Mouse (Mus musculus) embryonic facial prominence, embryonic 14.5 days (tissue): Measurements from ENCODE around the gene Srgap2. TPM values are rescaled to one million over a fixed set of nuclear protein-coding genes. Genes with fewer than 3 reads are reported as not detected.
"Not testable (repeated sequence)": the region's sequence is repeated elsewhere in the genome, so short reads cannot be mapped to it uniquely, and the experiment has no call there.

Experiments
- ATAC-seq: fragments of 200-750 bp; cut with Nextera tagmentation; 2 replicates; pipeline ENCODE4 v1.8.0; 2017; ENCODE audit warnings: low read depth, moderate number of reproducible peaks, moderate TSS enrichment
- DNase-seq: peaks from one replicate; pipeline ENCODE4 v3.0.0-alpha.2; 2015; ENCODE audit warnings: low spot score
- H3K27ac ChIP-seq: fragments of 300-500 bp; sonication (generic); replicated peaks from 2 replicates; pipeline ENCODE4 v1.5.1; 2014; ENCODE audit warnings: low read depth, mild to moderate bottlenecking, low read length, moderate library complexity
- H3K27me3 ChIP-seq: fragments of 300-500 bp; sonication (generic); replicated peaks from 2 replicates; pipeline ENCODE4 v1.6.1; 2014; ENCODE audit warnings: low read length; ENCODE audit not compliant: control insufficient read depth, insufficient read depth
- H3K36me3 ChIP-seq: fragments of 300-500 bp; sonication (generic); 2 replicates; pipeline ENCODE4 v1.6.1; 2014; ENCODE audit warnings: low read length, mixed read lengths; ENCODE audit not compliant: control insufficient read depth, insufficient read depth
- H3K4me1 ChIP-seq: fragments of 300-500 bp; sonication (generic); 2 replicates; pipeline ENCODE4 v1.6.1; 2014; ENCODE audit warnings: antibody characterized with exemption, low read length; ENCODE audit not compliant: control insufficient read depth, insufficient read depth
- H3K4me2 ChIP-seq: fragments of 300-500 bp; sonication (generic); 2 replicates; pipeline ENCODE4 v1.6.1; 2014; ENCODE audit warnings: low read depth, mild to moderate bottlenecking, low read length, moderate library complexity, mixed read lengths
- H3K4me3 ChIP-seq: fragments of 300-500 bp; sonication (generic); 2 replicates; pipeline ENCODE4 v1.5.1; 2014; ENCODE audit warnings: low read depth, mild to moderate bottlenecking, low read length
- H3K9ac ChIP-seq: fragments of 300-500 bp; sonication (generic); 2 replicates; pipeline ENCODE4 v1.6.1; 2014; ENCODE audit warnings: low read depth, mild to moderate bottlenecking, low read length, moderate library complexity, mixed read lengths
- H3K9me3 ChIP-seq: fragments of 300-500 bp; sonication (generic); 2 replicates; pipeline ENCODE4 v1.6.1; 2016; ENCODE audit warnings: low read length; ENCODE audit not compliant: control insufficient read depth
- WGBS: fragments of 180-500 bp; shearing (Covaris S2); extraction: QIAGEN DNeasy Blood & Tissue Kit; methylation state at CpG from one replicate; pipeline ENCODE4 v1.1.7; 2014; 5-methylcytosine and 5-hydroxymethylcytosine counted together
- polyA plus RNA-seq: library from polyadenylated mRNA; unstranded; fragments of >200 nt; fragmentation: Nextera tagmentation; extraction: Ambion mirVana; gene quantifications from 2 replicates; pipeline ENCODE4 v1.2.1, GENCODE M21; 2014

The Srgap2 gene
- polyA plus RNA-seq, 1 experiment from 2014 or later, result 21.3 TPM

DNA sequence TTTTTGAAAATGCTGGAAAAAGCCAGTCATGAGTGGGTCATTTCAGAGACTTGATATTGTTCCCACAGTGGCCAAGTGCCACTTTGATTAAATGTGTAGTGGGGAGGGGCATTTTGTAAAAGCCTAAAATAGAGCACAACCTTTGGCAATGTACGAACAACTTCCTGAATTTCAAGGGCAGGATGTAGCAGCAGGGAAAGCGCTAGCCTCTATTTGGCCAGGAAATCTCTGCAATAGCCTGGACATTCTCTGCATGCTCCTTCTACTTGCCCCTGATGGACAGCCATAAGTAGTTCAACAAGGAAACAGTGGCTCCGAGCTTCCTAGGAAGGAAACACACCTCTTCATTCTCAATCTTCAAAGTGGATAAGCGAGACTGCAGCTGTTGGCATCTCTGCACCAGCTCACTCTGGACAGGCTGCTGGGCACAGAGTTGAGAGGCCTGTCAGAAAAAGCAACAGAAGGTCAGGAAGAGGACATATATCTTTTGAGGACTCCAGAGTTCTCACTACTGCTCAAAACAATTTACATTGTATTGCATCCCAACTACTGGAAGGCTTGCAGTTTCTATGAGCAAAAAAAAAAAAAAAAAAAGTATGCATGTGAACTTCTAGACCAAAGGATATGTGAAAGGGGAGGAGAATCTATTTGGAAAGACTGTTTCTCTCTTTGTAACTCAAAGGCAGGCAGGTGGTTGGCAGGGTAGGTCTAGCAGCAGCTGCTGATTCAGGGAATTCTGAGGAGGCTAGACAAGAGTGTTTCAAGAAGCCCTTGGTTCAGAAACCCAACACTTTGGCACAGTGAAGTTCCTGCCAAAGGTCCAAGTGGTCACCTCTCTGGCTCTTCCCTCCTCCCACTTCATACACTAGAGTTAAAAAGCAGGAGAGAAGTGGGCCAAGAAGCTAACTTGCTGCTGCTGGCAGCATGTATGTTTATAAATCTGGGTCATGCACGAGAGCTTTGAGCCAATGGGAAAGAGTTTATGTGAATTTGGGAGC, 181.4 kb downstream of the Srgap2 start:
- Histone ChIP-seq H3K9me3 (no peaks in the 10 kb centered on the region), H3K4me1 (no peaks in the 10 kb centered on the region), H3K27ac (no peak overlapping the region), H3K27me3 (no peaks in the 10 kb centered on the region), H3K4me2 (no peak overlapping the region), H3K9ac (no peak overlapping the region), H3K36me3 (peaks cover 56% of the 10 kb centered on the region), H3K4me3 (no peak overlapping the region)
- WGBS, result 74% methylated on average over 5 of the region's 5 CpGs
- ATAC-seq, result no peak
- no peak for DNase-seq

DNA sequence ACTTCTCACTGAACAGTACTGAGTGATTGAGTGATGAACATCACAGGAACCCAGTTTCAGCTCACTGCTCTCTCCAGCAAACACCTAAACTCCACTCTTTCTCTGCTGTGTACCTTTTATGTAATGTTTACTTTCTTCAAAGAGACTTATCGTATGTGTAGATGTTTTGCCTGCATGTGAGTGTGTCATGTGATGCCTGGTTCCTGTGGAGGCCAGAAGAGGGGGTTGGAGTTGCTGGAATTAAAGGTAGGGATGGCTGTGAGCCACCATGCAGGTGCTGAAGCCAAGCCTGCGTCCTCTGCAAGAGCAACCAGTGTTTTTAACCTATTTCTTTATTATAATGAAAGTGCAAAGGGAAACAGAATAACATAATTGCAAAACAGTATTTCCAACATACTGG, 182.5 kb downstream of the Srgap2 start:
- Histone ChIP-seq H3K4me1 (no peaks in the 10 kb centered on the region), H3K4me2 (no peak overlapping the region), H3K9ac (no peak overlapping the region), H3K9me3 (no peaks in the 10 kb centered on the region), H3K27me3 (no peaks in the 10 kb centered on the region), H3K36me3 (peaks cover 49% of the 10 kb centered on the region), H3K4me3 (no peak overlapping the region), H3K27ac (no peak overlapping the region)
- ATAC-seq (no peak), DNase-seq (no peak)
- WGBS, result 76% methylated on average over 2 of the region's 2 CpGs

DNA sequence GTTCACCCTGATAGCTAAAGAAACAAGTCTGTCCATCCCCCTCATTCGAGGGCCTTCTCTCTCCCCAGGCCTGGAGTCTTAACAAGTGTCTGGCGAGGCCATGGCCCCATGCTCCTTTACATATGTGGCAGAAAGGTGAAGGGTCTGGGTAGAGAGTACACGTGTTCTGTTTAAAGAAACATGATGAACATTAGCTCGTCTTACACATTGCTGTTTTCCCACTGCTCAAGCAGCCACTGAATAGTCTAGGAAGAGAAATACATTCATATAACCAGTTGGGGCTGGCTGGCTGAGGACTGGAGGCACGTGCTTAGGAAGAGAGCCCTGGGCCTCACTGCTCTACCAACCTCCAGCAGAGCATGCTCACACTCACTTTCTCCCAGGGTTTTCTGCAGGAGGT, 191.1 kb downstream of the Srgap2 start:
- Histone ChIP-seq H3K4me3 (no peak overlapping the region), H3K4me1 (peaks cover 3% of the 10 kb centered on the region; the same call in 1 of the 2 replicates), H3K9ac (no peak overlapping the region), H3K9me3 (no peaks in the 10 kb centered on the region), H3K4me2 (no peak overlapping the region), H3K27ac (peak overlapping the region; percentile 36; the same call in 1 of the 2 replicates), H3K27me3 (no peaks in the 10 kb centered on the region), H3K36me3 (peaks cover 27% of the 10 kb centered on the region)
- ATAC-seq (no peak), DNase-seq (no peak)
- WGBS, result 59% methylated on average over 5 of the region's 5 CpGs

DNA sequence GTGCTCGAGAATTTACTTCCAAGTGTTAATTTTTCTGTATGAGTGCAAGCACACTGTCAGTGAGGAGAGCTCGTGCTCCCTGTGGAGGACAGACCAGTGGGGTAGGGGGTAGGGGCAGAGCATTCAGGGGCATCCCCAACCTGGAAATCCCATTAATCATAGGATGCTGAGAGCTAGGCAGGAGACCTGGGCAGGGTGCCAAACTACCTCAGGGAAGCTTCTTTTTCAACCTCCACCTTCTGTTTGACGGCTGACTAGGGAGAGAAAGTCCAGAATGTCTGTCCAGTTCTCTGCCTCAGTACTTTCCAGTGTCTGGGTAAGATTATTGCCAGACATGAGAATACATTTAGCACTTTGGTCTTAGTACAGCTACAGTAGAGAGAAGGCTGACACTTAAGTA, 191.5 kb downstream of the Srgap2 start:
- WGBS, result 55% methylated on average over 3 of the region's 3 CpGs
- peaks cover 29% of the 10 kb centered on the region for H3K36me3 ChIP-seq
- no peaks in the 10 kb centered on the region for H3K9me3 ChIP-seq
- DNase-seq (peak; percentile 65), ATAC-seq (peak; percentile 57; the same call in 1 of the 2 replicates)
- no peak overlapping the region for H3K4me2 ChIP-seq
- H3K4me3 ChIP-seq, result no peak overlapping the region
- no peak overlapping the region for H3K27ac ChIP-seq
- H3K9ac ChIP-seq, result no peak overlapping the region
- H3K27me3 ChIP-seq, result no peaks in the 10 kb centered on the region
- peaks cover 3% of the 10 kb centered on the region; the same call in 1 of the 2 replicates for H3K4me1 ChIP-seq

DNA sequence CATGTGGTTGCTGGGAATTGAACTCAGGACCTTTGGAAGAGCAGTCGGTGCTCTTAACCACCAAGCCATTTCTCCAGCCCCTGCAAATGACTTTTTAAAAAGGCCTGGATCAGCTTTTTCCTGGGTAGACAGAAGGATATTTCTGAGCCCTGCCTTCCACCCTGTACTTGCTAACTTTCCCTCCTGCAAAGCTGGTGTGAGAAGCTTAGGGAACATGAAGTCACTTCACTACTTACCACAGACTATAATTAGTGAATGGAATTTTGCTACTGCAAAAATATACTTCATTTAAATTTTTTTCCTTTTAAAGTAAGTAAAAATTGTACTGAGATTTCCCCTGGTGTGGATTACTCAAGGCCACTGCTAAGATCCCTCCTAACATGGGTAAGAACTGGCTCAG, 196.0 kb downstream of the Srgap2 start:
- H3K4me2 ChIP-seq, result no peak overlapping the region
- WGBS, result 75% methylated on average over 1 of the region's 1 CpGs
- peaks cover 43% of the 10 kb centered on the region for H3K36me3 ChIP-seq
- no peak overlapping the region for H3K27ac ChIP-seq
- H3K4me3 ChIP-seq, result no peak overlapping the region
- no peaks in the 10 kb centered on the region for H3K27me3 ChIP-seq
- H3K9me3 ChIP-seq, result no peaks in the 10 kb centered on the region
- DNase-seq, result no peak
- H3K4me1 ChIP-seq, result 0 out of 2 replicates have a peak, but pooled peaks cover 3% of the 10 kb centered on the region
- no peak for ATAC-seq
- no peak overlapping the region for H3K9ac ChIP-seq

DNA sequence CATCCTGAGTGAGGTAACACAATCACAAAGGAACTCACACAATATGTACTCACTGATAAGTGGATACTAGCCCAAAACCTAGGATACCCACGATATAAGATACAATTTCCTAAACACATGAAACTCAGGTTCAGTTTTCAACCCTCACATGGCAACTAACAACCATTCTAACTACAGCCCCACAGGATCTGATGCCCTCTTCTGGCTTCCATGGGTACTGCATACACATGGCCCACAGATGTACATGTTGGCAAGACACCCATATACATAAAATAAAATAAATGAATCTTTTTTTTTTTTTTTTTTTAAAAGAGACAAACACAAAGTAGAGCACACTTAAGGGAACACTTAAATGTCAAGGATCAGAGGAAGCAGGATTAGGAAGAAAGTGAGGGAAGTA, 198.1 kb downstream of the Srgap2 start:
- H3K36me3 ChIP-seq, result peaks cover 43% of the 10 kb centered on the region
- not testable (repeated sequence) for DNase-seq, H3K9me3 ChIP-seq, H3K27ac ChIP-seq, H3K27me3 ChIP-seq, H3K4me3 ChIP-seq, ATAC-seq, H3K4me1 ChIP-seq, H3K9ac ChIP-seq, H3K4me2 ChIP-seq
- WGBS, result 100% methylated on average over 1 of the region's 1 CpGs

DNA sequence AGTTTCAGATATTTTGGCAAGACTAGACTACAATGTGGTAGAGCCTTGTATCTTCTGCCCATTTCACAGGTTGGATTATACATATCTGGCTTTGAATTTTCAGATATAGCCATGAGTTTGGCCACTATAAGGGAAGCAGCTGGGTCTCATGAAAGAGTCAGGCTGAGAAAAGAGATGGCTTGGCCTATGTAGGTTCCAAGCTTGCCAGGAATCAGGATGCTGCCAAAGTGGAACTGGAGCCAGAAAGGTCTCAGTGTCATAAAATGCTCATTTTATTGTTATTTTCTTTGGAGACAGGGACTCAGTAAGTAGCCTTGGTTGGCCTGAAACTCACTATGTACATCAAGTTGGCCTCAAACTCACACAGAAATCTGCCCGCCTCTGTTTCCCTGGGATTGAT, 200.0 kb downstream of the Srgap2 start:
- WGBS, result 92% methylated on average over 1 of the region's 1 CpGs
- H3K36me3 ChIP-seq, result peaks cover 28% of the 10 kb centered on the region
- no peak overlapping the region for H3K4me3 ChIP-seq
- no peak for ATAC-seq
- no peaks in the 10 kb centered on the region for H3K4me1 ChIP-seq
- H3K9me3 ChIP-seq, result no peaks in the 10 kb centered on the region
- no peak overlapping the region for H3K9ac ChIP-seq
- no peak overlapping the region for H3K4me2 ChIP-seq
- no peak overlapping the region for H3K27ac ChIP-seq
- H3K27me3 ChIP-seq, result no peaks in the 10 kb centered on the region
- no peak for DNase-seq

DNA sequence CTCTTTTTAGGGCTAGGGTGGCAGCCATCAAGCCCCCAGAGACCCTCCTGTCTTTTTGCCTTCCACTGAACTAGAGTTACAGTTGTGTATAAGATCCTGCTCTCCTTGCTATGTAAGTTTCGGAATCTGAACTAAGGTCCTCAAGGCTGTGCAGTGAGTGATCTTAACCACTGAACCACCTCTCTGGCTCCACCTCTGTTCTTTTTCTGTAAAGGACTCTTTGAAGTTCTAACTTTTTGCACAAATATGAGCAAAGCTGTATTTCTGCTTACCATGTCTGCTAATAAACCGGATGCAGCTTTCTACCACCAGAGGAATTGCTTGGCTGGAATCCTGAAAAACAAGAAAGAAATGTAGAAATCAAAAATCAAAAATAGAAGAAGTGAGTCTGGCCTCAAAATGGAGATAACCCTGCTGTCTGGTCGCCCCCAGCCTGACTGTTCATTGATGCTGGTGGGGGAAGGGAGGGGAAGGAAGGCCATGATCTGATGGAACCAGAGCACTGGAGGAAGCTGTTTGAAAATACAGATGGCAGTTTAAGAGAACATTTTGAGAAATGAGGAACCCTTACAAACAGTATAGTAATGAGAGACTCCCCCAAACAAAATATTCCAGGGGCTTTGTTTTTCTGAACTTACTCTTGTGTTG, 202.2 kb downstream of the Srgap2 start:
- Histone ChIP-seq H3K36me3 (peaks cover 32% of the 10 kb centered on the region), H3K4me1 (no peaks in the 10 kb centered on the region), H3K9ac (no peak overlapping the region), H3K4me2 (no peak overlapping the region), H3K27me3 (no peaks in the 10 kb centered on the region), H3K27ac (no peak overlapping the region), H3K4me3 (no peak overlapping the region), H3K9me3 (no peaks in the 10 kb centered on the region)
- WGBS, result 89% methylated on average over 3 of the region's 3 CpGs
- ATAC-seq (no peak), DNase-seq (no peak)
